Mouse (Mus musculus): ENCODE results near the gene Clstn1.
A peak's percentile ranks its signal among the peaks of the same experiment; 100 is the strongest.

- TF ChIP-seq POLR2A (IDR thresholded peaks at IDR 0.05; ENCODE audit: insufficient read depth, low read length) (no peak), EP300 (IDR thresholded peaks at IDR 0.05; ENCODE audit: insufficient read depth, low read depth, low read length) (no peak), CTCF (IDR thresholded peaks at IDR 0.05; ENCODE audit: low read depth, low read length) (peak; percentile 74)
Measured at GRCm38 (mm10) chr4:149650493-149651193, 64.4 kb downstream of the Clstn1 start.

All from ES-Bruce4 (cell line).